Mouse (Mus musculus) gastrocnemius, adult 2 months (tissue): ENCODE data around the gene Alg5. TPM values are rescaled to one million over a fixed set of nuclear protein-coding genes. Genes with fewer than 3 reads are reported as not detected.
"Not testable (repeated sequence)": the region's sequence is repeated elsewhere in the genome, so short reads cannot be mapped to it uniquely, and the experiment has no call there.

ENCODE experiments used
- DNase-seq: peaks from one replicate; pipeline ENCODE4 v3.0.0; 2022
- H3K27ac ChIP-seq: fragments of 200-600 bp; 2 replicates; pipeline ENCODE4 v1.8.1; 2022; ENCODE audit warnings: mild to moderate bottlenecking
- H3K4me3 ChIP-seq: fragments of 200-600 bp; 2 replicates; pipeline ENCODE4 v1.8.1; 2022; ENCODE audit warnings: mild to moderate bottlenecking, moderate library complexity
- CTCF ChIP-seq: fragments of 200-600 bp; IDR thresholded peaks from 2 replicates; pipeline ENCODE4 v1.8.1; 2022; ENCODE audit warnings: antibody characterized with exemption, mild to moderate bottlenecking, moderate library complexity
- intact Hi-C: fragments of 180-260 bp; cut with DNase I; formaldehyde crosslinking; loops from one replicate; pipeline ENCODE4 v1.15.1; 2025
- total RNA-seq, 2 experiments: library from RNA; stranded (reverse); gene quantifications; 2 replicates each; pipeline ENCODE4 v1.2.3; 2021

Gene Alg5
- total RNA-seq, 2 experiments from 2014 or later = 7.4 TPM

DNA sequence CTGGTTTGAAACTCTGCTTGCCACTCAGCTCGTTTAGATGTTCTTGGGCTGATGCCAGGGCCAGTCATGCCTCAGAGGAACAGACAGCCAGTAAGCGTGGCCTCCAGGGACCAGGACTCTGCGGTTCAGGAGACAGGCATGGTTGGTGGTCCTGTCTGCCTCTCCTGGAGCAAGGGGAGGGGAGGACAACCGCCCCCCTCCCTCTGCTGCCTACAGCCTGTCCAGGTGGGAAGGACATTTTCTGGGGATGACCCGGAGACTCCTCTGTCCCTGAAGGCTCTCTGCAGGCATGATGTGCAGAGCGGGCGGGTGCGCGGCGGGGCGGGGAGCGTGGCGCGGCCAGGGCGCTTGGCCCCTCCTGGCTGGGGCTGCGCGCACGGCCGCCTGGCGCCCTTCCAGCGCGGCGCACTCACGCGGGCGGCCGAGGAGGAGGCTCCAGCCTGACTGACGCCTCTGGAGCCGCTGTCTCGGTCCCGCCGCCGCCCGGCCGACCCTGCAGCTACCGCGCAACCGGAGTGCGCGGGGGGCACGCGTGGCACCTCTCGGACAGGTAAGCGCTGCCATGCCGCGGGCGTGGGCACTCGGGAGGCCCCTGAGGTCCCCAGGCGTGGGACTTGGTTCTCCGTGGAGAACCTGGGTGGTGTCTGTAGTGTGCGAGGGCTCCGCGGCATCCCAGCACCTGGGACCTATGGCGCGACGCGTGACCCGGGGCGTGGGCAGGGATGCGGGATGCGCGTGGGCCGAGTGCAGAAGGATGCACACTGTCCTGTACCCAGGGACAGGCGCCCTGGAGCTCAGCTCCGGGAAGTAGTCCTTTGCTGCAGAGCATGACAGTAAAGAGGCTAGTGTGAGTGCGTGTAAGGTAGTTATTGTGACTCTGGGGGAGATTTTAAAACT is 20.1 kb downstream of the Alg5 start, which contains the start of gene Smad9:
TSS of gene Smad9 (plus strand) at position 438 of the 897 bp plus-strand sequence.
- H3K27ac ChIP-seq = peak within 1 kb of the TSS; percentile 50; the same call in 1 of the 2 replicates
- intact Hi-C loops = no loop called here
- DNase-seq = peak; percentile 76
- H3K4me3 ChIP-seq = peak within 1 kb of the TSS; percentile 78
- no peak for TF ChIP-seq CTCF

DNA sequence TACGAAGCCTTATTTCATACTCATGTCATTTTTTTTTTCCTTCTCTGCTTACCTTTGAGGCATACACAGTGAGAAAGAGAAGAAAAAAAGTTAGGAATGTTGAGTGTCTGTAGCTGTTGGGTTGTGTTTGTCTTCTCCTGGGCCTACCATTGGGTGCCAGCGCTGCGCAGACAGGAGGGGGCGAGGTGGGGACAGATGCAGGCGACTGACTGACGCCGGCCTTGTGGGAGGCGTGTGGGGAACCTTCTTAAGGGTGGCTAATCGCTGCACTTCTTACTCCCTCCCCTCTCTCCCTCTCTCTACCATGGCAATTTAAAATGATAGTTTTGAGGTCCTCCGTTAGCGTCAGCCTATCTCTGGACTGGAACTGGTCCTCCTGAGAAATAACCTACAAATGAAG is 20.7 kb downstream of the Alg5 start:
- Histone ChIP-seq H3K27ac (0 out of 2 replicates have a peak overlapping the region, but pooled peaks have one; percentile 50), H3K4me3 (peak overlapping the region; percentile 78)
- intact Hi-C loops = no loop called here
- DNase-seq = no peak
- TF ChIP-seq CTCF = no peak

DNA sequence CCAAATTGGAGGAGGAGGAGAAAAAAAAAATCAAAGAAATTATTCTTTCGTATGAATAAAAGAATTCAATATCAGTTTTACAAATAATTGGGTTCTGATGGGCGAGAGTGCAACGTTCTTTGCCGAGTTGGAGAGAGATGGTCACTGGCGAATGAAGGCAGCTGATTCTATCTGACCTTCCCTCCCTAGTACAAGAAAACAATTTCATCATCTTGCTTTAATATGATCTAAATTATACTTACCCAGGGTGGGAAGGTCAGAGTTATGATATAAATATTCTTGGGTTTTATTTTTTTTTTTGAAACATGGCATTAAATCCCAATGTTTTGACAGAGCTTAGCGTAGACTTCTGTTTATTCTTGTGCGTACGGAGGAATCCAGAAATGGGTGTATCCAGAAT is 22.1 kb downstream of the Alg5 start:
- Histone ChIP-seq H3K27ac (no peak overlapping the region), H3K4me3 (no peak overlapping the region)
- intact Hi-C loops = no loop called here
- TF ChIP-seq CTCF = no peak
- DNase-seq = no peak

DNA sequence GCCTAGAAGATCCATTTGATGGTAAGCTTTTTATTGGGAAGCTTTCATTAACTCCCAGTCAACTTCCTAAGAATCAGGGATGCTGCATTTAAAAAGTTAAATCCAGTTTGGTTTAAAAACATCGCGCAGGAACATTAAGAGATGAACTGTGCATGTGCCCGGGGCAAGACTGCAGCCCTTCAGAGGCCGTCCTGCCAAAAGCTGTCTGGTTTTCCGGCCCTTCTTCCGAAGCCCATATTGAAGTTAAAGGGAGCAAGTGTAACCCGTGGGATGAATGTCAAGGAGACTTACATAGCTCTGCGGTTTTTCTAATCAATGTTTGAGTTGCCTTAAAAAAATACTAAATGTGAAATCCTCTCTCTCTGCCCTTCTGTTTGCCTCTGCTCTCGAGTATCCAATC is 23.9 kb downstream of the Alg5 start:
- no peak for DNase-seq
- no peak overlapping the region for H3K4me3 ChIP-seq
- no peak overlapping the region for H3K27ac ChIP-seq
- TF ChIP-seq CTCF = no peak
- intact Hi-C loops = no loop called here

DNA sequence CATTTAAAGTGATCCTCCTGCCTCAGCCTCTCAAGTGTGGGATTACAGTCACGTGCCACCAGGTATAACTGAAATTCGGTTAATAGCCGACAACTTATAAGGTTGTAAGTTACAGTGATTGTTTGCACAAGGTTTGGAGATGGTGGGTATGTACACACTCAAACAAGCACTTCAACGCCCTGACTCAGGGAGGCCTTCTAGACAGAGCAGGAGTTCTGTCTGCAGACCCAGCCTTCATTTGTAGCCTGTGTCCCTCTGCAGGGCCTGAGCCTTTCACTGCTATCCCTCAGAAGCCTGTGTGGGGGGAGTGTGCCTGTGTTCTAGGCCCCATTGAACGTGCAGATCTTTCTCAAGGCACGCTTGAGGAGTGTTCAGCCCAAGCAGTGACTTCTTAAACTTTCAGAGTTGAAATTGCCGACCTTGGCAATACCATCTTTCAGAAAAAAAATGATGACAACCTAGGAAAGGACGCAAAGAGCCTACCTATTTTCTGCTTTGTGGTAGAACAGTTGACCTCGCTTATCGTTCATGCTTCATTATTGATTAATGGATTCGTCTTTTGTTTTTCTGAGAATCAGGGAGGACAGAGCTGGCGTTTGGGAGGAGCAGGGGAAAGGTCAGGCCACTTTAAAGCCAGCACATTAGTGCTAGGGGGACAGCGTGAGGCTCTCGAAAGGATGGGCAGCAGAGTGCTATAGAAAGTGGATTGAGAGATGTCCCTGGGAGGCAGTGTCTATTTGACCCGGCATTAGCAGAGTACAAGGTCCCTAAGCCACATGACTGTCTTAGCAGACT is 25.2 kb downstream of the Alg5 start:
- intact Hi-C loops = no loop called here
- Histone ChIP-seq H3K4me3 (no peak overlapping the region), H3K27ac (no peak overlapping the region)
- no peak for DNase-seq
- TF ChIP-seq CTCF = no peak

DNA sequence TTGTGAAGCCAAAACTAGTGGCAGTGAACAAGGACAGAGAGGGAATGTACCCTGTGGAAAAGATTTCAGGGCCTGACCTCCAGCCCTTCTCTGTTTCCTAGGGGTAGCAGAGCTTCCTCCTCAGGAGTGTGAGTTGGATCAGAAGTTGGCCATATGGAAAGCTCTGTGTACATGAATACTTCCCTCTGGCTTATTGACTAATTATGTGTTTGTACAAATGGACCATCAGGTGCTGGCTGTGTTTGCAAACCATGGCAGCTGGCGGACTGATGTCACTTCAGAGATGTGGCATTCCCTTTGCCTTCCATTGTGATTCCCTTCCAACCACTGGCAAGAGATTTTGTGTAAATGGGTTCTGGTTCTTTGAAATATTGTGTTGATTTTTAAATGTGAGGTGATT is 25.9 kb downstream of the Alg5 start:
- intact Hi-C loops = no loop called here
- no peak for DNase-seq
- TF ChIP-seq CTCF = no peak
- Histone ChIP-seq H3K4me3 (no peak overlapping the region), H3K27ac (no peak overlapping the region)

DNA sequence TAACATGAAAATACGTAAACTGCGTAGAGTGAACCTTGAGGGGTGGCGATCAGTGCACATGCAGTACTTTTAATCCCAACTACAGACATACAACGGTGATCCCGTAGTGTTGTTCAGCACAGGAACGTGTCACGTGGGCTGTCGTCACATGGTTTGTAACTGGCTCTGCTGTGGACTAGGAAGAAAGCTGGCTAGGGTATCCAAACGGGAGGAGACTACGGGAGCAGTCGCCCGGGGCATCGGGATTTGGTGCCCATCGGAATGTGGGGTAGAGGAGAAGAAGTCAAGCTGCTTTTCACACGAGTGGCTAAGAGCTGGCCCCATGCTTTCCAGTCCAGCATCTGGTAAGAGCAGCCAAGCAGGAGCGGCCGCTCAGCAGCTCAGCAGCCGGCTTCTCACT is 29.1 kb downstream of the Alg5 start:
- peak; percentile 49 for DNase-seq
- Histone ChIP-seq H3K27ac (peak overlapping the region; percentile 66), H3K4me3 (peak overlapping the region; percentile 63)
- TF ChIP-seq CTCF = no peak
- intact Hi-C loops = no loop called here

DNA sequence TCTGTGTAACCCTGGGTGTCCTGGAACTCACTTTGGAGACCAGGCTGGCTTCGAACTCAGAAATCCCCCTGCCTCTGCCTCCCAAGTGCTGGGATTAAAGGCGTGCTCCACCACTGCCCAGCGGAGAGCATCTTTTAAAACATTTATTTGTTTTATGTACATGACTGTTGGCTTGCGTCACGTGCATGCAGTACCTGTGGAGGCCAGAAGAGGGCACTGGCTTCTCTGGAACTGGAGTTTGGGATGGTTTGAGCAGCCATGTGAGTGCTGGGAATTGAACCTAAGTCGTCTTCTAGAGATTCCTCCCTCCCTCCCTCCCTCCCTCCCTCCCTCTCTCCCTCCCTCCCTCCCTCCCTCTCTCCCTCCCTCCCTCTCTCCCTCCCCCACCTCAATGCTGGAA is 30.2 kb downstream of the Alg5 start:
- H3K27ac ChIP-seq, intact Hi-C loops, DNase-seq, H3K4me3 ChIP-seq: not testable (repeated sequence)
- peak; percentile 43 for TF ChIP-seq CTCF

DNA sequence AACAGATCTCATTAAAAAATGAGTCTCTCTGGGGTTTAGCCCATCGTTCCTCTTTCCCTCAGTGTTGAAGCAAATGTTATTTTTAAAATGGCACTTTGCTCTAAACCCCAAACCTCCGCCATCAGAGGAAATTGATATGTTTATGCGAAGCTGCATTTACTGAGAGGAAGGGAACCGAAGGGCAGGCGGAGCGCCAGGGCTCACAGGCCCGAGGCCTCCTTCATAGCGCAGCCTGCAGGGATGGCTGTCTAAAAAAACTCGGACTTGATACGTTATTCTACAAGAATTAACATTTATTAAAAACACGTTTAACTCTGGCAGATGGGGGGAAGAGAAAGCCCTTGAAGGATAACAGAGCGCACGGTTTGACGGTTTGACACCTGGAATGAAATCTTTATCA is 30.7 kb downstream of the Alg5 start:
- no peak overlapping the region for H3K4me3 ChIP-seq
- TF ChIP-seq CTCF = no peak
- H3K27ac ChIP-seq = no peak overlapping the region
- no peak for DNase-seq
- intact Hi-C loops = no loop called here

DNA sequence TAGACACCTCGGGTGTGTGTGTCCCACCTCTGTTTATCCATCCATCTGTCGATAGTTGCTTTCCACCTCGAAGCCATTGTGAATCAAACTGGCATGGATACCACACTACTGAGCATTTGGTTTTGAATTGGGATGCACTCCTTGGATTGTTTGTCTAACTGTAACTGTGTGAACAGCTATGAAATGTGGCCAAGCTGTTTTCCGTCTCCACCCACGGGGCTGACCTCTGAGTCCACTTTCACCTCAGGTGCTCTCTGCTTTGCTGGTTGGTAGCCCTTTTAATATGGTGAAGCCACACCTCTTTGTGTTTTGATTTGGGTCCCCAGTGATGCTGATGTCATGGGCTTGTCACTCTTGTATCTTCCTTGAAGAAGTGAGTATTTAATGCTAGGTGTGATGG is 31.5 kb downstream of the Alg5 start:
- intact Hi-C loops = no loop called here
- Histone ChIP-seq H3K4me3 (no peak overlapping the region), H3K27ac (no peak overlapping the region)
- DNase-seq = no peak
- TF ChIP-seq CTCF = no peak

DNA sequence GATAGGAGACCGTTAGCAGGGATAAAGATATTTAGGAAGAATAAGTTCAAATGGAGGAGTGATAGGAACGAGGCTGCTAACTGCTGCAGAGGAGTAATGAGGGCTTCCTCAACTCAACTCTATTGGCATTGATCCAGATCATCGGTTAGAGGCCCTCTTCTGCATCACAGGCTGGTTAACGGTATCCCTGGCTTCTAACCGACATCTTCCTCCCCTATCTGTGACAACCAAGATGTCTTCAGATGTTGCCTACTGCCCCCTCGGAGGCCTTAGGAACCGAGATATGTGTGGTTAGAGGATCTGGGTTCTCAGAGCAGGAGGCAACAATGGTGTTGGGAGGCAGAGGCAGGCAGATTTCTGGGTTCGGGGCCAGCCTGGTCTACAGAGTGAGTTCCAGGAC is 33.3 kb downstream of the Alg5 start:
- intact Hi-C loops = no loop called here
- no peak for DNase-seq
- H3K27ac ChIP-seq = no peak overlapping the region
- no peak overlapping the region for H3K4me3 ChIP-seq
- no peak for TF ChIP-seq CTCF

DNA sequence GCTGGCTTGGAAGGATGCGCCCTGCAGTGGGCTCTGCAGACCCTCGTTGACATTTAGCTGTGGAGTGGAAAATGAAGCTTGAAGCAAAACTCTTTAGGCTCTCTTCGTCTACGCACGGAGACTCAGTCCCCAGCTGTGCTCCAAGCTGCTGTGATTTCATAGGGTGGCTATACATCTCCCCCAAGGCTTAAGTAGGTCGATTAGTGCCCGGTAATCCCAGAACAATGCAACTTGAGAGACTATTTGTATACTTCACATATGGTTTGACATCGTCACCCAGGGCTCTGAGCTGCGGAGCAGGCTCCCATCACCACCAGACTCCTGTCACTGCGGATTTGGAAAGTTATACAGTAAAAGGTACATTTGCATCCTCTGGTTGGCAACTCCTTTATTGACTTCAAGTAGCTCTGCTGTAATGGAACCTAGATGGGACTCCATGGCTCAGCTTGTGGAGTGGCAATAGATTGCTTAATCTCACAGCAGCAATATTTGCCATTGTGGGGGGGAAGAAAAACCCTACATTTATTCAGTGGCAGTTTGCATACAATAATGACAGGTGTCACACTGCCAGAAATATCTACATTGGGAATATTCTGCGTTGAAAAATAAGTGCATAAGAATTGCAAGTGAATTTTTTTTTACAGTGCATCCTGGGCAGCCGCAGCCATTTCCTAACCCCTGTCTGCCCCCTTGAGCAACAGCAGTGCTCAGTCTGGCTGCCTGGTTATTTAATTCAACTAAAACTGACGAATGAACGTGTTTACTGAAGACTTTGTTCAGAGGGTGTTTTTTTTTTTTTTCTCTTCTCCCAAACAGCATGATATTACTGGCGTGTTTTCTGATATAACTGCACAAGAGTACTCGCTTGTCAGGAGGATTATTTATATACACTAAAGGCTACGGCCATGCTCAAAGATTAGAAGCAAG is 34.3 kb downstream of the Alg5 start:
- DNase-seq = no peak
- no peak overlapping the region for H3K27ac ChIP-seq
- TF ChIP-seq CTCF = no peak
- no peak overlapping the region for H3K4me3 ChIP-seq
- intact Hi-C loops = no loop called here

DNA sequence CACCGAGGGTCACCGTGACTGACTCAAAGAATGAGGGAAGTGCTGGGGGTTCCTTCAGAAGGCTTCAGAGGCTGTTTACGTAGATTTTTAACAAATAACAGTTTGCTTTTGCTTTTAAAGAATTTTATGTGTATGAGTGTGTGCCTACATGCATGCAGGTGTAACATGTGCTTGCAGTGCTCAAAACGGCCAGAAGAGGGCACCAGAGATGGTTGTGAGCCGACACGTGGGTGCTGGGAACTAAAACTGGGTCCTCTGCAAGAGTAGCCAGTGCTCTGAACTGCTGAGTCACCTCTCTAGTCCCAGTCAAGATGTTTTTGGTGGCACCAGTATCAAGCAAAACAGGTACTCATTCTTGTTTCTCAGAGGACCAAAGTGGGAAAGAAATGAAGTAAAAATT is 38.3 kb downstream of the Alg5 start:
- no peak overlapping the region for H3K27ac ChIP-seq
- H3K4me3 ChIP-seq = no peak overlapping the region
- DNase-seq = no peak
- intact Hi-C loops = no loop called here
- peak; percentile 17; the same call in 1 of the 2 replicates for TF ChIP-seq CTCF
